Mouse (Mus musculus): ENCODE data around the gene L2hgdh. TPM values are rescaled to one million over a fixed set of nuclear protein-coding genes. Genes with fewer than 3 reads are reported as not detected.

L2hgdh gene
- total RNA-seq (2021) = 10 to 100 TPM; 17.3 to 27.0 TPM
- polyA plus RNA-seq (2012; rRNA removed) = 4.5 and 4.6 TPM in 2 replicates
- long read RNA-seq, transcript L2hgdh-201 (10 exons, 3,340 nt) = major isoform, 21 of 28 reads
- long read RNA-seq, partial matches to known transcripts = 5 of 28 reads
- long read RNA-seq, other reads (novel, unspliced or antisense) = 2 of 28 reads

GRCm38 (mm10) chr12:69724711-69725460 is at the start of gene L2hgdh, which contains the start of gene Atp5s:
L2hgdh (minus strand) TSS chr12:69724873.
Atp5s (plus strand) TSS chr12:69724950.
- DNase-seq = peak; percentile 98

GRCm38 (mm10) chr12:69768841-69769240 is 44.2 kb upstream of the L2hgdh start:
- no peak for DNase-seq

- no peak for DNase-seq
These were observed 43.0 kb upstream of the L2hgdh start for GRCm38 (mm10) chr12:69767476-69768258.

GRCm38 (mm10) chr12:69766185-69766904 is 41.7 kb upstream of the L2hgdh start:
- peak; percentile 41 for DNase-seq

GRCm38 (mm10) chr12:69765543-69765942 is 40.9 kb upstream of the L2hgdh start:
- DNase-seq = no peak

- peak; percentile 29 for DNase-seq
These were observed 36.9 kb upstream of the L2hgdh start for GRCm38 (mm10) chr12:69761603-69762002.

GRCm38 (mm10) chr12:69760743-69761406 is 36.2 kb upstream of the L2hgdh start:
- no peak for DNase-seq

- DNase-seq = no peak
These were observed 35.3 kb upstream of the L2hgdh start for GRCm38 (mm10) chr12:69760014-69760413.

- no peak for DNase-seq
These were observed 34.7 kb upstream of the L2hgdh start for GRCm38 (mm10) chr12:69759267-69759885.

- peak; percentile 48 for DNase-seq
These were observed 33.8 kb upstream of the L2hgdh start for GRCm38 (mm10) chr12:69758221-69759185.

GRCm38 (mm10) chr12:69757418-69758141 is 32.9 kb upstream of the L2hgdh start:
- DNase-seq = peak; percentile 95

GRCm38 (mm10) chr12:69756015-69756414 is 31.3 kb upstream of the L2hgdh start:
- no peak for DNase-seq

GRCm38 (mm10) chr12:69753936-69754335 is 29.3 kb upstream of the L2hgdh start:
- DNase-seq = no peak

GRCm38 (mm10) chr12:69751864-69752341 is 27.2 kb upstream of the L2hgdh start:
- DNase-seq = peak; percentile 49

GRCm38 (mm10) chr12:69744138-69744537 is 19.5 kb upstream of the L2hgdh start:
- DNase-seq = no peak

GRCm38 (mm10) chr12:69741965-69742364 is 17.3 kb upstream of the L2hgdh start:
- no peak for DNase-seq

- no peak for DNase-seq
These were observed 9.2 kb upstream of the L2hgdh start for GRCm38 (mm10) chr12:69733923-69734322.

GRCm38 (mm10) chr12:69733518-69733917 is 8.8 kb upstream of the L2hgdh start:
- DNase-seq = no peak

GRCm38 (mm10) chr12:69732221-69732620 is 7.5 kb upstream of the L2hgdh start:
- DNase-seq = no peak

Data from adrenal gland, adult 2 months (tissue).